Mouse (Mus musculus): ENCODE results near the gene Selenom.
A peak's percentile ranks its signal among the peaks of the same experiment; 100 is the strongest.

The Selenom gene

DNA sequence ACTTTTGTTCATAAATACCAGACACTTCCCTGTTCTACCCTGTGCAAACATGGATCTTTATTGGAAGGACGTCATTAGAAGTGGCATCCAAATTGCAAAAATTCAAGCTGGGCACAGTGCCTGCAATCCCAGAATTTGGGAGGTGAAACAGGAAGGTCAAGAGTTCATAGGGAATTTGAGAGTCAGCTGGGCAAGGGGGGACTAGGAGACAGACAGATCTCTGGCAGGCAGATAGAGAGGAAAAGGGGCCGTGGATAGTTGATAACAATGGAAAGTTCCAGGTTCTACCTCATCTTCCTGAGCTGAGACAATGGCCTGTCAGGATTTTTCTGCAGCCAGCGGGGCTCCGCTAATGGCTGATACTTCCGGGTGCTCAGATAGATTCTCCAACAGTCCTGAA lies 35.3 kb downstream of the Selenom start:
- DNase-seq (ENCODE audit: low spot score in 2 of 2), result no peak

DNA sequence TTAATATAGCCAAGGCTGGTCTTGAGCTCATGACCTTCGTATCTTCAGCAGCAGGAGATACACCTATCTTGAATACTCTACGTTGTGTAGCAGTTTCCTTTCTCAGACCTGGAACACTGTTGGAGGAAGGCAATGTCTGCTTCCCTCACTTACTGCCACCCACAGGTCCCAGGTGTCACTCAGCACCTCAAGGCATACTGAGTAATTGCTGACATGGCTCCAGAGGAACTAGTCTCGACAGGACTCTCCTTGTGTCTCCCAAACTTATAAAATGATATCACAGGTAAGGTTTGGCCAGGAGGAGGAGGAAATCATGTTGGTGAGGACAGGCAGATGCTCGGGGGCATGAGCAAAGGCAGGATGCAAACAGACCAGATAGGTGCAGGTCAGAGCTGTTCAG lies 40.5 kb downstream of the Selenom start:
- DNase-seq (ENCODE audit: low spot score in 2 of 2), result no peak

DNA sequence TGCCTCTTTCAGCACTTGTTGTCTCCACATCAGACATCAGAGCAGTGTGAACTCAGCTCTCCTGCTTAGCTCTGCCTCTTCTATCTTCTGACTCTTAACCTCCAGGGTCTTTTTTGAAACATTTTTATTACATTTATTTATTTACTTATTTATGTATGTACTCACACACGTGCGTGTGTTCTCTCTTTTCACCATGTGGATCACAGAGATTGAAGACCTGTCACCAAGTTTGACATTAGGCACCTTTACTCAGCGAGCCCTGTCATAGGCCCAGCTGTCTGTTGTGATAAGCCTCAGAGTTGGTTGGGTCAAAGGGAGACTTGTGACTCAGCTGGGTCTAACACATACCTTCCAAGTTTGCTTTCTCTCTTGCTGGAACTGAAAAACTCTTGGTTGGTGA lies 43.4 kb downstream of the Selenom start:
- DNase-seq (ENCODE audit: low spot score in 2 of 2), result no peak

DNA sequence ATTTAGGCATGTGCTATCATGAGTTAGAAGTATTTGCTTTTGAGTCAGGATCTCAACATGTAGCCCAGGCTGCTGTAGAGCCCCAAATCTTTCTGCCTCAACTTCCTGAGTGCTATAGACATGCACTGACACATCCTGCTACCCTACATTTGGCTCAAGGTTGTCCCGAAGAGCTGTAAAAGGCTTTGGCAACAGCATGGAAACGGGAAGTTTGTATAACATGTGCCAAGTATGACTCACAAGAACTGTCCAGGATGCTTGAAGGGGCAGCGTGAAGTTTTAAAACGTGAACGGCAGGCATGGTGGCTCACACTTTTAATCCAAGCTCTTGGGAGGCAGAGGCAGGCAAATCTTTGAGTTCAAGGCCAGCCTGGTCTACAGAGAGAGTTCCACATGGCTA lies 45.7 kb downstream of the Selenom start:
- DNase-seq (ENCODE audit: low spot score in 2 of 2), result peak in 1 of 2 experiments; percentile 5

DNA sequence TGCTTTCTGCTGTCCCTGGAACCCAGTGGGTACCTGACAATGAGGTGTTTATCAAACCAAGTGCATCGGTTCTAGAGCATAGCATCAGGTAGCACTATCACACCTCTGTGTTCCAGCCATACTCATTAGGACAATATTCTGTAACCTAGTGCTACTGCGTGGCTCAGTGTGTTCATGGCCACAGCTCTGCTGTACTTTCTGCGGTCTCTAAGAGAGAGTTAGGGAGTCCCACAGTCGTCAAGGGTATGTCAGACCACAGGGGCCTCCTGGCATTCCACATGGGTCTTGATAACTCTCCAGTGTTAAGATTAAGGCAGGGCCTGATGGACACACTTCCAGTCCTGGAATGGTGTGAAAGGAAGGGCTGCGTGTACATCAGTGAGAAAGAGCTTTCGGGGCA lies 49.4 kb downstream of the Selenom start:
- DNase-seq (ENCODE audit: low spot score in 2 of 2), result no peak

DNA sequence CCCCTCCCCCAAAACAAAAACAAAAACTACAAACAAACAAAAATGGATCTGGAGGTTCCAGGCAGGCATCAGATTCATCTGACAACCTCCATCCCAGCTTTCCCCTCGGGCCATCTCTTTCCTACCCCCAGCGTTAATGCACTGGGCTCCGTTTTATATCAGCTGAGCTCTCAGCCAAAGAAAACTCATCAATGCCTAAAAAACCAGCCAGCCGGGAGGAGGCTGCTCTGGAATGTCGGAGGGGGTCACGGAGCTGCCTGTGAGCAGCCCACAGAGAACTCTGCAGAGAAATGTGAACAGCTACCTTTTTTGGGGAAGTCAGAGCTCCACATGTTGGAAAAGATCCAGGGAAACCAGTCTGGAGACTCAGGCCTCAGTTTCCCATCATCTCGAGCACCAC lies 50.0 kb downstream of the Selenom start:
- DNase-seq (ENCODE audit: low spot score in 2 of 2), result no peak

DNA sequence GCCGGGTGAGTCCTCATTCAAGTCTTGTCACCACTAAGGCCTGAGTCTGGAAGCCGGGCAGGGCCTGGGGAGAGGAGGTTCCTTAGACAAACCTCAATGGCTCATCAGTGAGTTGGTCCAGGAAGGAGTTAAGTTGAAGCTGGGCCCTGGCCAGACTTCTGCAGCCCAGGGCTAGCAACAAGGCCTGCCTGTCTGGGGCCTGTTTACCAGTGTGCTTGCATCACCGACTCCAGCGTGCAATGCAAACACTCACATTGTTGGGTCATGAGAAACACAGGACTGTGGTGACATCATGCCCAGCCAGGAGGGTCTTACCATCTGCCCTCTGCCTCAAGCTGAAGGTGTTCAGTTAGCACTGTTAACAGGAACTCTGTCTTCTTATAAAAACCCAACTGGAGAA lies 51.5 kb downstream of the Selenom start:
- no peak for DNase-seq (ENCODE audit: low spot score in 2 of 2)

Measured in spleen, postnatal 36 days (tissue).